Mouse (Mus musculus): Measurements from ENCODE around the gene Top1. TPM values are rescaled to one million over a fixed set of nuclear protein-coding genes. Genes with fewer than 3 reads are reported as not detected.

The Top1 gene
- total and polyA plus RNA-seq, 2 experiments: 6.2 to 26.1 TPM

- H3K9ac ChIP-seq (ENCODE audit: low read depth, low read length): no peak overlapping the region
- whole genome bisulfite sequencing: 93% methylated on average over 2 of the region's 2 CpGs
- TF ChIP-seq POLR2A (IDR thresholded peaks at IDR 0.05; ENCODE audit: extremely low read depth, insufficient read depth, low read length) (no peak), CTCF (IDR thresholded peaks at IDR 0.05; ENCODE audit: low read depth, low read length) (no peak)
These were observed 123.3 kb downstream of the Top1 start for GRCm38 (mm10) chr2:160768997-160769396.

GRCm38 (mm10) chr2:160770409-160770808 lies 124.7 kb downstream of the Top1 start:
- Histone ChIP-seq H3K36me3 (ENCODE audit: control insufficient read depth, insufficient read depth, low read length) (peaks cover 21% of the 10 kb centered on the region; the same call in 1 of the 2 replicates), H3K4me1 (ENCODE audit: control insufficient read depth, insufficient read depth, low read length) (0 out of 2 replicates have a peak, but pooled peaks cover 3% of the 10 kb centered on the region), H3K27me3 (ENCODE audit: control insufficient read depth, insufficient read depth, low read length) (no peaks in the 10 kb centered on the region), H3K27ac (replicated peaks; ENCODE audit: insufficient read depth, low read depth, low read length) (no peak overlapping the region), H3K79me2 (ENCODE audit: control insufficient read depth, insufficient read depth, low read length) (no peaks in the 10 kb centered on the region), H3K4me3 (ENCODE audit: insufficient read depth, low read depth, low read length) (no peak overlapping the region), H3K9ac (ENCODE audit: low read depth, low read length) (no peak overlapping the region)
- no peak for TF ChIP-seq CTCF (IDR thresholded peaks at IDR 0.05; ENCODE audit: low read depth, low read length)
- TF ChIP-seq POLR2A (IDR thresholded peaks at IDR 0.05; ENCODE audit: extremely low read depth, insufficient read depth, low read length): no peak
- peak; percentile 50 for DNase-seq (ENCODE audit: extremely low read depth, low read depth, low spot score)

More at GRCm38 (mm10) chr2:160768997-160769396, 123.3 kb downstream of the Top1 start:
- H3K79me2 ChIP-seq (ENCODE audit: control insufficient read depth, insufficient read depth, low read length): no peaks in the 10 kb centered on the region
- no peak for DNase-seq (ENCODE audit: extremely low read depth, low read depth, low spot score)
- no peak overlapping the region for H3K4me3 ChIP-seq (ENCODE audit: insufficient read depth, low read depth, low read length)
- no peak overlapping the region for H3K27ac ChIP-seq (replicated peaks; ENCODE audit: insufficient read depth, low read depth, low read length)
- peaks cover 17% of the 10 kb centered on the region; the same call in 1 of the 2 replicates for H3K36me3 ChIP-seq (ENCODE audit: control insufficient read depth, insufficient read depth, low read length)
- H3K4me1 ChIP-seq (ENCODE audit: control insufficient read depth, insufficient read depth, low read length): 0 out of 2 replicates have a peak, but pooled peaks cover 3% of the 10 kb centered on the region
- no peaks in the 10 kb centered on the region for H3K27me3 ChIP-seq (ENCODE audit: control insufficient read depth, insufficient read depth, low read length)

GRCm38 (mm10) chr2:160770871-160771270 lies 125.2 kb downstream of the Top1 start:
- Histone ChIP-seq H3K36me3 (ENCODE audit: control insufficient read depth, insufficient read depth, low read length) (peaks cover 23% of the 10 kb centered on the region; the same call in 1 of the 2 replicates), H3K79me2 (ENCODE audit: control insufficient read depth, insufficient read depth, low read length) (no peaks in the 10 kb centered on the region), H3K27ac (replicated peaks; ENCODE audit: insufficient read depth, low read depth, low read length) (no peak overlapping the region), H3K4me1 (ENCODE audit: control insufficient read depth, insufficient read depth, low read length) (0 out of 2 replicates have a peak, but pooled peaks cover 3% of the 10 kb centered on the region), H3K9ac (ENCODE audit: low read depth, low read length) (no peak overlapping the region), H3K27me3 (ENCODE audit: control insufficient read depth, insufficient read depth, low read length) (no peaks in the 10 kb centered on the region), H3K4me3 (ENCODE audit: insufficient read depth, low read depth, low read length) (no peak overlapping the region)
- WGBS: 95% methylated on average over 1 of the region's 1 CpGs
- DNase-seq (ENCODE audit: extremely low read depth, low read depth, low spot score): no peak
- TF ChIP-seq POLR2A (IDR thresholded peaks at IDR 0.05; ENCODE audit: extremely low read depth, insufficient read depth, low read length) (no peak), CTCF (IDR thresholded peaks at IDR 0.05; ENCODE audit: low read depth, low read length) (no peak)

- H3K79me2 ChIP-seq (ENCODE audit: control insufficient read depth, insufficient read depth, low read length): no peaks in the 10 kb centered on the region
- H3K27me3 ChIP-seq (ENCODE audit: control insufficient read depth, insufficient read depth, low read length): no peaks in the 10 kb centered on the region
- TF ChIP-seq CTCF (IDR thresholded peaks at IDR 0.05; ENCODE audit: low read depth, low read length) (no peak), POLR2A (IDR thresholded peaks at IDR 0.05; ENCODE audit: extremely low read depth, insufficient read depth, low read length) (no peak)
- H3K9ac ChIP-seq (ENCODE audit: low read depth, low read length): no peak overlapping the region
- 0 out of 2 replicates have a peak, but pooled peaks cover 1% of the 10 kb centered on the region for H3K4me1 ChIP-seq (ENCODE audit: control insufficient read depth, insufficient read depth, low read length)
- 88% methylated on average over 8 of the region's 8 CpGs for WGBS
- H3K36me3 ChIP-seq (ENCODE audit: control insufficient read depth, insufficient read depth, low read length): peaks cover 28% of the 10 kb centered on the region; the same call in 1 of the 2 replicates
- no peak for DNase-seq (ENCODE audit: extremely low read depth, low read depth, low spot score)
- no peak overlapping the region for H3K4me3 ChIP-seq (ENCODE audit: insufficient read depth, low read depth, low read length)
- no peak overlapping the region for H3K27ac ChIP-seq (replicated peaks; ENCODE audit: insufficient read depth, low read depth, low read length)
These were observed 125.9 kb downstream of the Top1 start for GRCm38 (mm10) chr2:160771325-160772276.

Other genes with a start within 250 kb of the Top1 start
- gene Plcg1, start 85.4 kb downstream of the Top1 start, total RNA-seq (2014; rRNA removed): 37.3 and 40.9 TPM in 2 replicates
- 24.9 and 30.0 TPM in 2 replicates for gene Plcg1, start 85.4 kb downstream of the Top1 start, polyA plus RNA-seq (2012; rRNA removed)
- gene Zhx3, start 227.1 kb downstream of the Top1 start, total RNA-seq (2014; rRNA removed): 33.5 and 45.3 TPM in 2 replicates
- gene Zhx3, start 227.1 kb downstream of the Top1 start, polyA plus RNA-seq (2012; rRNA removed): 11.9 and 12.3 TPM in 2 replicates
- gene Lpin3, start 234.8 kb downstream of the Top1 start, total RNA-seq (2014; rRNA removed): 2.8 and 4.0 TPM in 2 replicates
- 2.7 and 3.6 TPM in 2 replicates for gene Lpin3, start 234.8 kb downstream of the Top1 start, polyA plus RNA-seq (2012; rRNA removed)

Data from liver, adult 2 months (tissue).